Mouse (Mus musculus): ENCODE measurements around the gene Rad17. TPM values are rescaled to one million over a fixed set of nuclear protein-coding genes. Genes with fewer than 3 reads are reported as not detected.

The Rad17 gene
- total RNA-seq (2017), result 42.8 and 48.0 TPM in 2 replicates

- ATAC-seq (ENCODE audit: extremely low read depth, insufficient number of reproducible peaks, low FRiP score, poor library complexity, severe bottlenecking), result peak; percentile 95
These were observed at the start of gene Rad17, which contains the start of gene Ak6 for GRCm38 (mm10) chr13:100650550-100651438. Gene Rad17 (minus strand): TSS chr13:100651051. Gene Ak6 (plus strand): TSS chr13:100650979.

GRCm38 (mm10) chr13:100698866-100699265 is 48.0 kb upstream of the Rad17 start:
- ATAC-seq (ENCODE audit: extremely low read depth, insufficient number of reproducible peaks, low FRiP score, poor library complexity, severe bottlenecking), result no peak

- ATAC-seq (ENCODE audit: extremely low read depth, insufficient number of reproducible peaks, low FRiP score, poor library complexity, severe bottlenecking), result no peak
These were observed 46.7 kb upstream of the Rad17 start for GRCm38 (mm10) chr13:100697541-100697940.

GRCm38 (mm10) chr13:100687513-100687912 is 36.7 kb upstream of the Rad17 start:
- ATAC-seq (ENCODE audit: extremely low read depth, insufficient number of reproducible peaks, low FRiP score, poor library complexity, severe bottlenecking), result no peak

GRCm38 (mm10) chr13:100684355-100684754 is 33.5 kb upstream of the Rad17 start:
- peak; percentile 81 for ATAC-seq (ENCODE audit: extremely low read depth, insufficient number of reproducible peaks, low FRiP score, poor library complexity, severe bottlenecking)

- no peak for ATAC-seq (ENCODE audit: extremely low read depth, insufficient number of reproducible peaks, low FRiP score, poor library complexity, severe bottlenecking)
These were observed 32.0 kb upstream of the Rad17 start for GRCm38 (mm10) chr13:100682837-100683236.

- no peak for ATAC-seq (ENCODE audit: extremely low read depth, insufficient number of reproducible peaks, low FRiP score, poor library complexity, severe bottlenecking)
These were observed 30.8 kb upstream of the Rad17 start for GRCm38 (mm10) chr13:100681615-100682014.

GRCm38 (mm10) chr13:100675936-100676635 is 25.2 kb upstream of the Rad17 start:
- peak; percentile 52; the same call in 1 of the 2 replicates for ATAC-seq (ENCODE audit: extremely low read depth, insufficient number of reproducible peaks, low FRiP score, poor library complexity, severe bottlenecking)

- no peak for ATAC-seq (ENCODE audit: extremely low read depth, insufficient number of reproducible peaks, low FRiP score, poor library complexity, severe bottlenecking)
These were observed 19.4 kb upstream of the Rad17 start for GRCm38 (mm10) chr13:100670181-100670741.

- peak; percentile 37 for ATAC-seq (ENCODE audit: extremely low read depth, insufficient number of reproducible peaks, low FRiP score, poor library complexity, severe bottlenecking)
These were observed 18.6 kb upstream of the Rad17 start, which contains the start of gene Ccdc125 for GRCm38 (mm10) chr13:100669291-100670022. Gene Ccdc125 (plus strand): TSS chr13:100669717.

- peak; percentile 76 for ATAC-seq (ENCODE audit: extremely low read depth, insufficient number of reproducible peaks, low FRiP score, poor library complexity, severe bottlenecking)
These were observed 9.1 kb upstream of the Rad17 start for GRCm38 (mm10) chr13:100659864-100660456.

GRCm38 (mm10) chr13:100658091-100658490 is 7.2 kb upstream of the Rad17 start:
- no peak for ATAC-seq (ENCODE audit: extremely low read depth, insufficient number of reproducible peaks, low FRiP score, poor library complexity, severe bottlenecking)

GRCm38 (mm10) chr13:100651439-100652186 is 762 bp upstream of the Rad17 start, which contains the start of gene Taf9:
Gene Taf9 (plus strand): TSS chr13:100651579.
- 0 out of 2 replicates have a peak, but pooled peaks have one; percentile 2 for ATAC-seq (ENCODE audit: extremely low read depth, insufficient number of reproducible peaks, low FRiP score, poor library complexity, severe bottlenecking)

GRCm38 (mm10) chr13:100648223-100648622 is 2.6 kb downstream of the Rad17 start:
- no peak for ATAC-seq (ENCODE audit: extremely low read depth, insufficient number of reproducible peaks, low FRiP score, poor library complexity, severe bottlenecking)

- peak; percentile 91 for ATAC-seq (ENCODE audit: extremely low read depth, insufficient number of reproducible peaks, low FRiP score, poor library complexity, severe bottlenecking)
These were observed 8.2 kb downstream of the Rad17 start for GRCm38 (mm10) chr13:100642471-100643209.

GRCm38 (mm10) chr13:100634106-100634691 is 16.7 kb downstream of the Rad17 start:
- ATAC-seq (ENCODE audit: extremely low read depth, insufficient number of reproducible peaks, low FRiP score, poor library complexity, severe bottlenecking), result no peak

GRCm38 (mm10) chr13:100622241-100622640 is 28.6 kb downstream of the Rad17 start:
- ATAC-seq (ENCODE audit: extremely low read depth, insufficient number of reproducible peaks, low FRiP score, poor library complexity, severe bottlenecking), result no peak
